Mouse (Mus musculus): ENCODE measurements around the gene Acer3. TPM values are rescaled to one million over a fixed set of nuclear protein-coding genes. Genes with fewer than 3 reads are reported as not detected.

Gene Acer3
- total RNA-seq, 2 experiments from 2014 or later, result 18.4 to 20.7 TPM

Other genes with a start within 250 kb of the Acer3 start
- 10 to 100 TPM; 48.9 to 87.1 TPM for gene Myo7a, start 201.7 kb downstream of the Acer3 start, total RNA-seq (2021)
- 1 to 10 TPM in 1 of 2 experiments, under 1 TPM in 1; 0.66 to 1.2 TPM for gene Omp, start 175.7 kb downstream of the Acer3 start, total RNA-seq (2021)
- gene Capn5, start 142.9 kb downstream of the Acer3 start, total RNA-seq (2021), result 10 to 100 TPM in 1 of 2 experiments, 1 to 10 TPM in 1; 8.2 to 13.4 TPM
- gene B3gnt6, start 121.7 kb downstream of the Acer3 start, total RNA-seq (2021), result 1 to 10 TPM; 2.3 to 3.3 TPM
- 1 to 10 TPM; 7.0 to 7.2 TPM for gene Tsku, start 40.1 kb upstream of the Acer3 start, total RNA-seq (2021)
- gene Gucy2d, start 119.2 kb upstream of the Acer3 start, total RNA-seq (2021), result under 1 TPM in 1 of 2 experiments, not detected in 1; 0.09 TPM
- gene Lrrc32, start 168.1 kb upstream of the Acer3 start, total RNA-seq (2021), result 10 to 100 TPM; 15.2 to 17.3 TPM